Mouse (Mus musculus): ENCODE results near the gene Olfr1462. TPM values are rescaled to one million over a fixed set of nuclear protein-coding genes. Genes with fewer than 3 reads are reported as not detected.

Olfr1462 gene
- polyA plus RNA-seq (2021; fragmentation: Nextera tagmentation): not detected in 2 replicates
- long read RNA-seq, experiment 1: 0 reads
- long read RNA-seq, experiment 2: 0 reads

GRCm38 (mm10) chr19:13185434-13185833 lies at the start of gene Olfr1462:
Gene Olfr1462 (plus strand): TSS chr19:13185734.

GRCm38 (mm10) chr19:13149449-13149848 lies 36.1 kb upstream of the Olfr1462 start, which contains the start of gene Olfr1459:
Gene Olfr1459 (minus strand): TSS chr19:13149549.

GRCm38 (mm10) chr19:13162700-13163099 lies 22.8 kb upstream of the Olfr1462 start, which contains the start of gene Olfr1461:
Gene Olfr1461 (plus strand): TSS chr19:13163000.

GRCm38 (mm10) chr19:13231028-13231427 lies 45.5 kb downstream of the Olfr1462 start, which contains the start of gene Olfr1463:
Gene Olfr1463 (plus strand): TSS chr19:13231328.

Other genes starting within 250 kb of the Olfr1462 start
- gene Olfr1450, start 235.5 kb upstream of the Olfr1462 start, polyA plus RNA-seq (2021; fragmentation: Nextera tagmentation): not detected in 2 replicates
- not detected in 2 replicates for gene Olfr1451, start 190.7 kb upstream of the Olfr1462 start, polyA plus RNA-seq (2021; fragmentation: Nextera tagmentation)
- gene Olfr1453, start 157.4 kb upstream of the Olfr1462 start, polyA plus RNA-seq (2021; fragmentation: Nextera tagmentation): not detected in 2 replicates
- gene Olfr1454, start 125.1 kb upstream of the Olfr1462 start, polyA plus RNA-seq (2021; fragmentation: Nextera tagmentation): not detected in 2 replicates
- not detected in 2 replicates for gene Olfr1457, start 87.8 kb upstream of the Olfr1462 start, polyA plus RNA-seq (2021; fragmentation: Nextera tagmentation)
- gene Olfr1458, start 79.0 kb upstream of the Olfr1462 start, polyA plus RNA-seq (2021; fragmentation: Nextera tagmentation): not detected in 2 replicates
- gene Olfr1459, start 36.2 kb upstream of the Olfr1462 start, polyA plus RNA-seq (2021; fragmentation: Nextera tagmentation): not detected in 2 replicates
- not detected in 2 replicates for gene Olfr1461, start 22.7 kb upstream of the Olfr1462 start, polyA plus RNA-seq (2021; fragmentation: Nextera tagmentation)
- gene Olfr1463, start 45.6 kb downstream of the Olfr1462 start, polyA plus RNA-seq (2021; fragmentation: Nextera tagmentation): not detected in 2 replicates
- not detected in 2 replicates for gene Olfr1465, start 129.8 kb downstream of the Olfr1462 start, polyA plus RNA-seq (2021; fragmentation: Nextera tagmentation)
- gene Olfr1466, start 153.1 kb downstream of the Olfr1462 start, polyA plus RNA-seq (2021; fragmentation: Nextera tagmentation): not detected in 2 replicates
- not detected in 2 replicates for gene Olfr1467, start 176.5 kb downstream of the Olfr1462 start, polyA plus RNA-seq (2021; fragmentation: Nextera tagmentation)
- not detected in 2 replicates for gene Olfr1469, start 222.1 kb downstream of the Olfr1462 start, polyA plus RNA-seq (2021; fragmentation: Nextera tagmentation)